Mouse (Mus musculus): ENCODE data around the gene Cfap97.

Cfap97 gene

DNA sequence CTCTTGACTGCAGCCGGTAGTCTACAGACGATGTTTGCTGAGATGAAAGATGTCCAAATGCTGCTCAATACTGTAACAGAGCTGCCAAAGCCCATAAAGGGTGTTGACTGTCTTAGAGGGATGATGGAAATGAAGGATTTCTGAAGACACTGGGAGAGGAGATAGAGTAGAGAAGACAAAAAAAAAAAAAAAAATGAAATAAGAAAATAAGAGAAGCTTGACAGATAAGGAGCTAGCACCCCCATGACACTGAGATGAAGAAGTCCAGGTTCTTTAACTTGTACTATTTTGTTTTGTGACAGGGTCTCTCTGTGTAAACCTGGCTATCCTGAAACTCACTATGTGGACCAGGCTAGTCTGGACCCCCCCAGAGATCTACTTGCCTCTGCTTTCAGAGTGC lies 1.5 kb downstream of the Cfap97 start:
- no peak for DNase-seq (ENCODE audit: low spot score)

DNA sequence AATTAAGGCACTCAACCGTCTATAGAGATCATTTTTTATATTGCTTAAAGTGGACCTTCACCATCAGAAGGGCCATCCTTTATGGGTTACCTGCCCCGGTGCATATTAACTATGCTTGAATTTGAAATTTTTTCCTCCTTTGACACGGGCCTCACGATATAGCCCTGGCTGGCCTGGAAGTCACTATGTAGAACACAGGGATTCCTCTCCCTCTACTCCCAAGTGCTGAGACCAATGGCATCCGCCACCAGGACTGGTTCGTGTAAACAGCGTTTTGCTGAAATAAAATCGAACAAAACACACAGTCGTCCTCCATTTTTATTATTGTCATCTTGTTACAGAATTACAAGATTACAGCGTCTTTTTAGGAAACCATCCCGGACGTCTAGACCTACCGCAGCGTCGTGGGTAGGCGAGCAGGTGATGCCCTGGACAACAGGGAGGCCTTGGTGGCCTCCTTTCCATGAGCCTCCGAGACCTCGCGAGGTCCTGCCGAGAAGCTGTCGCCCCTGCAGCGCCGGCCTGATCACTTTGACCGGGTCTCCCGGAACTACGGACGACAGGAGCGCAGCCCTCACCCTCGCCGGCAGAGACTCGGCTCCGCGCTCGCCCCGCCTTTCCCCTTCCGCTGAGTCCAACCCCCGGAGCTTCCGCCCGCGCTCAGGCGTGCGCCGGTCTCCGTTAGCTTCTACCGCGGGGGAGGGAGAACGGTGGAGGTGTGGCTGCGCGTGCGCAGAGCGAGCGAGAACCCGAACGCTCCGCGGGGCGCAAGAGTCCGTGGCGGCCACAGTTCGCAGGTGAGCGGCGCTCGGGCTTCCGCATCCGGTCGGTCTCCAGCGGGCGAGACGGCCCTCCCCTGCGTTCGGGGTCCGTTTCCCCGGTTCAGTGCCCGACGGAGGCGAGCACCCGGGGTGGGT lies 11.6 kb downstream of the Cfap97 start:
- peak; percentile 96 for DNase-seq (ENCODE audit: low spot score)

DNA sequence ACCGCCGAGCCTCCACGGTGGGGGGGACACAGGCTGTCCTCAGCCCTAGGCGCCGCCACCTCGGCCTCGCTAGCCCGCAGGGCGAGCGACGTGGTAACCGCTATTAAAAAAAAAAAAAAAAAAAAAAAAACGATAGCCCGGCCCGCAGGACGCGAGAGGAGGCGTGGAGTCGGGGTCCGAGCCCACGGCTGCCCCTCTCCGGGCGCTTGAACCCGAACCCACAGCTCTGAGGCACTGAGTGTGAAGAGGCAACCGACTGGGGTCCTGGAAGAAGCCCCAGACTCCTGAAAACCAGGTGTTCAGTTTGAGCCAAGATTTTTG lies 12.3 kb downstream of the Cfap97 start:
- no peak for DNase-seq (ENCODE audit: low spot score)

DNA sequence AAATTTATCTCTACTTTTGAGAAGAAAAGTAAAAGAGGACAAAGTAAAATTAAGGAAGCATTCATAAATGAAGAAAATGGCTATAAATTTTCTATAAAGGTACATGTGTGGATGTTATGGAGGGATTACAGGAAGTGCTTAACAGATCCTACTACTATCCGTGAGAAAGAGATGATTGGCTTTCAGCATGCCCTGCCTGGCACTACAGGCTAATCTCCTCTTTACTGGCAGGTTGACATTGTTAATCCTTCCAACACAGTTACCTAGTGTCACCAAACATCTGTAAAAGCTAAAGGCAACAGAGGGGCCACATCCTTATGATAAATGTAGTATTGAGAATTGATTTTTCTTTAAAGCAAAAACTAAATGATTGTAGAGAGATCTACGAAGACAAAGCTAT lies 22.1 kb downstream of the Cfap97 start:
- no peak for DNase-seq (ENCODE audit: low spot score)

DNA sequence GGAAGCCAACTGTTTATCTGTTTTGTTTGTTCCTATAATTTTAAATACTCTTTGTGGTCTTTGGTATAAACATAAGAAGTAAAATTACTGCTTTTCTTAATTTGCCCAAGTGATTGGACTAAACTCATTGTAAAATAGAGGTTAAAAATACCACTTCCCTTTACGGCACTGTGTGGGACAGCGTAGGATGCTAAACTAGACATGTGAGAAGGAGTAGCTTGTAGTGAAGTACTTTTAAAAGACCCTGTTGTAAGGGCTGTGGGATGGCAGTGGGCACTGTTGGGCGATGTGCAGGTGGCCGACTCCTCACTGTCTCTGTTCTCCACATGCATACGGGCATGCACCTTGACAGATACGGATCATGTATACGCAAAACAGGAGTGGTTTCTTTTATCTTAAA lies 28.6 kb downstream of the Cfap97 start:
- DNase-seq (ENCODE audit: low spot score): no peak

DNA sequence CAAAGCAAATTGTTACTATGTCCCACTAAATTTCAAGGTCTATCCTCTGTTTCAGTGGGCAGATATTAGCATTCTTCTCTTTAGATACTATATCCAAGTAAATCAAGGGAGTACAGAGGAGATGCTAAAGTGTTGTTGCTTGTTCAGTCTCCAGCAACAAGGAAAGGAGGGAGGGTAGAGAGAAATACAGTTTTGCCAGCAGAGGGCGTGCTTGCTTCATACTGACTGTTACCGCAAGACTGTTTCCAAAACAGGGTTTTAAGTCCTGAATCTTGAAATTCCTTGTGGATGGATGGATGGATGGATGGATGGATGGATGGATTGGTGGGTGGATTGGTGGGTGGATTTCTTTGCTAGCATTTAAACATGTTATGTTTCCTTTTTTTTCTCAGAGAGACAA lies 33.8 kb downstream of the Cfap97 start:
- peak; percentile 83 for DNase-seq (ENCODE audit: low spot score)

DNA sequence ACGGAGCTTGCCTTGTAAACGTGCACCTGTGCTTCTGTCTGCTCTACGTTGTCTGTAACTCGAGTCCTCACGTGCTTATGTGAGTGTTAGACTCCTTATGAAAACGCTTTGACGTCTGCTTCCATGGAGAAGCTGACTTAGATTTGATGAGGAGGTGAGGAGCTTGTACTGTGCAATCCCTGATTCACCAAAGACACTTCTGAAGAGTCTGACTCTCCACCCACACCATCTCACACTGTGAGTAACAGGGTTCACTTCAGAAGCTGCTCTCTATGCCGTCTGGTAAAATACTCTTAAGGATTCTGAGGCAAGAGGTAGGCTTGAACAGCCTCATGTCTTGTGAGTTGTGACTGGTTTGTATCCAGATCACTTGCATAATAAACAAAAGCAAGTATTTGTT lies 41.5 kb downstream of the Cfap97 start:
- no peak for DNase-seq (ENCODE audit: low spot score)

DNA sequence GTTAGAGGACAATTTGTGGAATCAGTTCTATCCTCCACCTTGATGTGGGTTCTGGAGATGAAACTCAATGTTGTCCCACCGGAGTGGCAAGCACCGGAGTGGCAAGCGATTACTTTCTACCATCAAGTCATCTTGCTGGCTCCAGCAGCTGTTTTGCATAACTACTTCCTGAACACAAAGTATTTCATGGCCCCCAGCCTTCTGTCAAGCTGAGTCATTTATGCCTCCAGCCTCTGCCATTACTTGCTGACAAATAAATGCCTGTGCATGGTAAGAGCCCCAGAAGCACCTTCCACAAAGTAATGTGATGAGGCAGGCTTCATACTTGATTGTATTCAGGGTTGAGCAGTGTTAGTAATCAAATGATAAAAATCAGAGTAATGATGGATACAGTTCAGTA lies 45.3 kb downstream of the Cfap97 start:
- DNase-seq (ENCODE audit: low spot score): no peak

DNA sequence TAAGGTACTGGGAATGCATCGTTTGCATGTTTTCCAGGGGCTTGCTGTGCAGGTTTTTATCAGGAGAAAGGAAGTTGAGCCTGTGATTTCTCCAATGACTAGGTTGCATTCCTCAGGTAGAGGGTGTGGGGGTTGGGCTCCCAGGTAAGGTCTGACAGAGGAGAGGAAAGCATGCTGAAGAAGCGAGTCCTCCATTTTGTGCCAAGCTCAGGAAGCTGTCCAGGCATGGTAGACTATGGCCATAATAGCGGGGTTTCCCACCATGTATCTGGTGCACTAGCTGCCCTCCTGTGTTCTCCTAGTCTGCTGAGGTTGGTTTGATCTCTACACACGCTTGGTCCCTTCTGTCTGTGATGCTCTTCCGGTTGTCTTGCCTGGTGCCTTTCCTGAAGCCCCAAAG lies 46.1 kb downstream of the Cfap97 start:
- no peak for DNase-seq (ENCODE audit: low spot score)

DNA sequence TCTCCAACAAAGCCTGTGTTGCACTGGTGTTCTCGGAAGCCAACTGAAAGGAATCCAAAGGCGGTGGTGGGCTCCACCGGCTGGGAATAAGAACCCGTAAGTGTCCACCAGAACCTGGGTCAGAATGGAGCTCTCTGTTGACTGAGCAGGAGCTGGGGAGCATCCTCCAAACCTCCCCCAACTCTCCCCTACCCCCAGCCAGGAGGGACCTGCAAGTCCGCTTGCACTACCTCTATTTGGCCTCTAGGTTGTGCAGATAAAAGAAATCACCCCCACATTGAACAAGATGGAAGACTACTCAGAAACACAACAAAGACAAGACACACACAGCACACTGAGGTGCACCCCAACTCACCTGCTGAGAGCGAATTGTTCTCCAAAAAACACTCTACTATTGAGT lies 50.8 kb downstream of the Cfap97 start:
- no peak for DNase-seq (ENCODE audit: low spot score)

DNA sequence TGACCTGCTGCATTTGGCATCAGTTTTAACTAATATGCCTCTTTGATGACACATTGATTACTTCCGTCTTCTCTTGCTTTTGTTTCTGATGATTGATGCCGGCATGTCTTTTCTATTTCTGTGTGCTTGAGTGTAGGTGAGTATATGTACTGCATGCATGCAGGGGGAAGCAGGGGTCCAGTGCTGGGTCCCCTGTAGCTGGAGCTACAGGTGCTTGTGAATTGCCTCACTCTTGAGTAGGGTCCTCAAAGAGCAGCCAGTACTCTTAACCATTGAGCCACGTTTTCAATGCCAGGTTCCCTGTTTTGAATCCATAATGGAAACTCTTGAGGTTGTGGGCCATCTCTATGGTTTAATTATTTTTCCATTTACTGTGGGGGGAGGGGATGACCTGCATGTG lies 52.7 kb downstream of the Cfap97 start:
- DNase-seq (ENCODE audit: low spot score): no peak

DNA sequence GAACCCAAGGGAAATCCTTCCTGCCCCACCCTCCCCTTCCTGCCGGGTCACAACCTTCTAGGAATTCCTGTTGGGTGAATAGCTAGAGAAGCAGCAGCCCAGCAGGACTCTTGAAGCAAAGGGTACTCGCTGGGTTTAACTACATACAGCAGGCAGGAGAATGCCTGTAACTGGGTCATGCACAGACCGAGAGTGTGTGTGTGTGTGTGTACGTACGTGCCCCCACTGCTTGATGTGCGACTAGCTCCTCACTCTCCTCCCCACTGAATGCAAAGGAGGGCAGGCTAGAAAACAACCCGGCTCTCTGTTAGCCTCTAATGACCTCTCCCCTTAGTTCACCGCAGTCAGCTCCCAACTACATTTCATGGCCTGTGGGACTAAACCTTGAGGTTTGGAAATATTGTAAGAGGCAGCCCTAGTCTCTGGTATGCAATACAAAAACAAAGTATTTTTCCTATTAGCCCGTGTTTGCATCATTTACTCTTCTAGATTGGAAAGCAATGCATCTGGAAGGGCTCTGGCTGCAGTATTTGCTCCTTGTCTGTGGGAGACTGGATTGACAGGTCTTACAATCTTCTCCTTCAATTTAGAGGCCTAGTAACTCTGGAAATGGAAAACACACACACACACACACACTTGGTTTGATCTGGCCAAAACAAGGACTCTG lies 53.5 kb downstream of the Cfap97 start:
- DNase-seq (ENCODE audit: low spot score): no peak

DNA sequence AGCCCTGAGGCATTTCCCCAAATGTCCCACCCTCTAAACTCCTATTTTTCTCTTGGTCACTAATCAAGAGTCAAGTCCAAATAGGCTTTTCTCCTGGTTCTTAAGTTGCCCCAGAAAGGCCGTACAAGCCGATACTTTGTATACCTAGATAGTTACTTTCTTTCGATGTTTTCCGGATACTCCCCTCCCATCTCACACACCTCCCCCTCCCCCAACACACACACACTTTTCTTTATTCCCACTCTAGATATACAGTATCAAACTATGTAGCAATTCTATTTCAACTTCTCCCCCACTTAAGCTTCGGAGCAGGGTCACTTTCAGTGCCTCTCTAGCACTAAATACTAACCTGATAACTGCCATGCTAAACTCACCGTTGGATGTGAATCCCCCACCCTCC lies 54.5 kb downstream of the Cfap97 start:
- peak; percentile 53 for DNase-seq (ENCODE audit: low spot score)

DNA sequence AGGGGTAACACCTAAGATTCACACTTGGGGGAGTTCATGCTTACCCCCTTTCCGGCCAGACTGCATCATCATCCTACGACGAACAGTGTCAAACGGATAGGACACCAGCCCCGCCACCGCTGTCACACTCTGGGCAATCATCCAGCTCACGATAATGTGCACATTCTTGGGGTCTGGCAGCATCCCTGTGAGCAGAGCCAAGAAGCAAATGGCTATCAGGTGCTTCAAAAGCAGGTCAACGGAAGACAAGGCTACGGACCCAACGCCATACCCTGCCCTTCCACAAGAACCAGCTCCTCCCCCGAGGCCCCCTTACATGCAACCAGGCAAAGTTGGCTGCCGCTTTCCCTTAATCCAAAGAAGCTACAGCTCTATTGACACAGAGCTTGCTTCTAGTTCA lies 56.8 kb downstream of the Cfap97 start:
- peak; percentile 68 for DNase-seq (ENCODE audit: low spot score)

DNA sequence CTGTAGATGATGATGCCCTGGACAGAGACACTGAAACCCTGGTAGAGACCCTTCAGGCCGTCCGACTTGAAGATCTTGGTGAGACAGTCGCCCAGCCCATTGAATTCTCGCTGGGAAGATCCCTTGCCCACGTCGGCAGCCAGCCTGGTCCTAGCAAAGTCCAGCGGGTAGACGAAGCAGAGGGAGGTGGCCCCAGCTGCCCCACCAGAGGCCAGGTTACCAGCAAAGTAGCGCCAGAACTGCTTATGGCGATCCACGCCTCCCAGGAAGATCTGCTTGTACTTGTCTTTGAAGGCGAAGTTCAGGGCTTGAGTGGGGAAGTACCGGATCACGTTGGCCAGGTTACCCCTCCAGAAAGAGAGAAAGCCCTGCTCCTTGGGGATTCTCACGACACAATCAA lies 57.5 kb downstream of the Cfap97 start:
- DNase-seq (ENCODE audit: low spot score): peak; percentile 47

DNA sequence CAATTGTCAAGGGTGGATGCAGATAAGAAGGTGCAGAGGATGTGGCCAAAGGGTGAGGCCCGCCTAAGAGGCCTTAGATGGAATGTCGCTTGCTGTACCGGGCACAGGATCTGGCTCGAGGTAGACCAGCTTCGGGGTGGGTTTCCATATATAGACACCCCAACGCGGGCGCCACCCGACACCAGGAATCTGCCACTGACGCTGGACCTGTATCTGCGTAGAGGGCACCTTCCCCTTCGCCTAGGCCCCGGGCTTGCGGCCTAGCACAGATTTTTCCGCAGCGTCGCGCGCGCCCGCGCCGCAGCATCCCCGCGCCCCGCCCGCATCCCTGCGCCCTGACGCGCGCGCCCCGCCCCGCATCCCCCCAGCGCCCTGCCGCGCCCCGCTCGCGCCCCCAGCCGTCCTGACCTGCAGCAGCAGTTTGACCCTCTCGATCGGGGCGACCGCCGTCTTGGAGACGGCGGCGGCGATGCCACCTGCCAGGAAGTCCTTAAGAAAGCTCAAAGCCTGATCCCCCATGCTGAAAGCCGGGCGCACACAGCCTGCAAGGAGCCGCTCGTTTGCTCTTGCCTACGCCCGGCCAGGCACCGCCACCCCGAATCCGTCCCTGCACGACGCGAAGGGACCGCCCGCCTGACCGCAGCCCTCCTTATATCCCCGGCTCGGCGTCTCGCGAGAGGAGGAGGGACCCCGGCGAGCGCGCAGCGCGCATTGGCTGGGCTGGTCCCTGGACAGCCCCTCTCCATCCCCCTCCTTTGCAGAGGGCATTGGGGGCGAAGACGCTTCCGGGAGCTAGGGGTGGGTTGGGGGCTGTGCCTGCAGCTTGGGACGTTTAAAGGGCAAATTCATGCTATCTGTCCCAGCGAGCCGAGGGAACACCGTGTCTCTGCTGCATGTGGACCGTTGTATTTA lies 59.1 kb downstream of the Cfap97 start, which contains the start of gene Slc25a4:
Gene Slc25a4 (minus strand): TSS at position 881 of the 912 bp plus-strand sequence.
- DNase-seq (ENCODE audit: low spot score): peak; percentile 98

DNA sequence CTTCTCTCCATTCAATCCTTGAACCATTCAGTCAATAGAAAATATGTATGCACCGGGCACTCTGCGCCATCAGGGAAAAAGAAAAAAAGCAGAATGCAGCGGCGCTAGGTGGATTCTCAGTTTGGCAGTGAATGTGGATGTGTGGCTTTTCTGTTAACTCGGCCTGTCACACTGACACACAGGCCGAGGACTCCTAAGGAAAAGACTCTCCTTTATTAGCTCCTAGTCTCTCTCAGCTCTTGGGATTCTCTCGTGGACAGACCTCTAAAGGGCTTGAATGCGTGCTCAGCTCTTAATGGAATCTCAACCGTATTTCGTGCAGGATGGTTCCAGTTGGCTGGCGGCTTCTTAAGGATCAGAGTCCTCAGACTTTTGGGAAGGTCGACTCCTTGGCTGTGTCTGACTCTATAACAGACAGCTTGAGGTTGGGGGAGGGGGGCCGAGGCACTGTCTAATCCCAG lies 60.1 kb downstream of the Cfap97 start:
- peak; percentile 53 for DNase-seq (ENCODE audit: low spot score)

DNA sequence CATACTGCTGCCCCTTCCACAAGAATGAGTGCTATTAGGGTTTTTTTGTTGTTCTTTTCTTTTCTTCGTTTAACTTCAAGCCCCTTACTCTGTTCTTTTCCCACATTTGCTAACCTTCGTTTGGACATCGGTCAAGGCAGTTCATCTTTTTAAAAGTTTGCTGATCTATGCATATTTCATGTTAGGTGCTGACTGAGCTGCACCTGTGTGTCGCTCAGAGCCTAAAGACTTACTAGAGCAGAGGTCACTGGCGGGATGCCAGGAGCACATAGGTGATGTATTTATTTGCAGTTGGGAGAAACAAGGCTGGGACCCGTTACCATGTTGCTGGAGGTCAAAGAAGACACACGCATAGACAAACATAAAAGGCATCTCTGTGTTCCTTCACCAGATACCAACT lies 60.6 kb downstream of the Cfap97 start:
- DNase-seq (ENCODE audit: low spot score): peak; percentile 64

DNA sequence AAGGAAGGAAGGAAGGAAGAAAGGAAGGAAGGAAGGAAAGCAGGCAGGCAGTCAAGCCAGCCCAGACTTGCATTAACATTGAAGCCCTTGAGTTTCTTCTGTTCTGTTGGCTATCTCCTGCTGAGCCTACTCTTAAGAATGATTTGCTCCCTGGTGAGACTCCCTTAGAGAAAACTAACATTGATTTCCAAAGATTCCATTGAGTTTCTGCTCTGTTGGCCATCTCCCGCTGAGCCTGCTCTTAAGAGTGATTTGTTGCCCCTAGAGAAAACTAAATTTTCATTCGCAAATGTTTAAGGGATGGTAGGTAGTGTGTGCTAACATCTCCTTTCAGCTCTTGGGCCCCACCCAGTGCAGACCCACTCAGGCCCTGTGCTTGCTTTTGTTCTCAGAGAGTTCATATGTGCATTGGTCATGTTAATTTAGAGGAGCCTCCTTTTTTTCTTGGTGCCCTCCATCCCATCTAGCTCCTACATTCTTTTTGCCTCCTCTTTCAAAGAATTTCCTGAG lies 62.5 kb downstream of the Cfap97 start:
- DNase-seq (ENCODE audit: low spot score): no peak

DNA sequence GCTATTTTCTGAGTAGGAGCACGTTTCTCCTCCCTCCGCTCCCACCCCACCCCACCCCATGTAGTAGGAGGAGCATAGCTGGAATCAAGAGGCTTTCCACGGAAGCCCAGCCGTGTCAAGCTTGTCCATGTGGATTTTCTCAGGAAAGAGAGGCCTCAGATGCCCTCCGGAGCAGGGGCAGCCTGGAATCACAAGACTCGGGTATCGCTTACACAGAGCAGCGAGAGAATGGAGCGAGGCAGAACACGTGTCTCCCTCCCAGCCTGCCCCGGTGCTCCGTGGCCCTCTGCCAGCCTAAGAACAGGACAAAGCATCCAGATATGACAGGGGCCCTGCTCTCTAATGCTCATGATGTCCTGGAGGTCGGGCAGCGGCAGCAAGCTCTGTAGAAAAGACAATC lies 65.3 kb downstream of the Cfap97 start:
- peak; percentile 76 for DNase-seq (ENCODE audit: low spot score)

DNA sequence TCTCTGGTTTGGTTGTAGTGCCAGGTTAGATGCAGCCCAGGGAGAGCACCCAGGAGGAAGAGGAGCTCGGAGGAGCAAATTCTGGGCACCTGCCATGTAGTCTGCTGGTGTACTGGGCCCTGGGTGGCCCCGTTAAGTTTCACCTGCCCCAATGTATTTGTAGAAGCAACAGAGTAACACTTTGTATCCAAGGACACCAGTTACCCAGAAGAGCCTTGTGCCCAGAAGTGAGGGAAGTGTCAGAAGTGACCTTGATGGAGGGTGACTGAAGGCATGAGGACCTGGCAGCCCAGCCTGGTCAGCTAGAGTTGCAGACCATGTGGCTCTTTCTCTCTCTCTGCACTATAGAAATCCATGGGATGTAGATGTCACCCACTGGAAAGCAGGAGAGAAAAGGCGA lies 69.0 kb downstream of the Cfap97 start:
- peak; percentile 40 for DNase-seq (ENCODE audit: low spot score)

DNA sequence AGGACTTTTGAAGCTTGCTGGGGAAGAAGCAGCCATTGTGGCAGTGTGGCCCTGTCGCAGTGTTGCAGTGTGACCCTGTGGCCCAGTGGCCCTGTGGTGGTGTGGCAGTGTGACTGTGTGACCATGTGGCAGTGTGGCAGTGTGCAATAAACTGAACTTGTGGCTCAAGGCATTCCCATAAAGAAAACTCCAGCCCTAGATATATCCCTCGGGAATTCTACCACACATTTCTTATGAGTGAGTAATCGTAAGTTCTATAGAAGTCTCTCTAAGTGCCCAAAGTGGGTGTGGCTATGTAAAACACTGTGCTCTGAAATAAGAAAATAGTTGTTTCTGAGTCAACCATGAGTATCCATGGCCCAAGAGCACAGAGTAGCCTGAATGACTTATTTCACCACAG lies 73.9 kb downstream of the Cfap97 start:
- DNase-seq (ENCODE audit: low spot score): no peak
